Mouse (Mus musculus): ENCODE results near the gene Slc25a23.

GRCm38 (mm10) chr17:56997029-56997667 is 62.5 kb downstream of the Slc25a23 start, which contains the start of gene Alkbh7:
- TF ChIP-seq CTCF (IDR thresholded peaks at IDR 0.05; ENCODE audit: borderline replicate concordance, insufficient read depth, low read length) (no peak), POLR2A (IDR thresholded peaks at IDR 0.05; ENCODE audit: low read depth, low read length) (peak; percentile 82)
